Mouse (Mus musculus): ENCODE results near the gene Lmf2.

GRCm38 (mm10) chr15:89402471-89402870 lies 47.0 kb upstream of the Lmf2 start:
- TF ChIP-seq POLR2A (IDR thresholded peaks at IDR 0.05; ENCODE audit: extremely low read depth, insufficient read depth, low read length), result no peak
- no peak for TF ChIP-seq CTCF (IDR thresholded peaks at IDR 0.05; ENCODE audit: extremely low read depth, insufficient read depth, low read length)

Measured in cortical plate, adult 2 months (tissue).